Mouse (Mus musculus) embryonic facial prominence, embryonic 15.5 days (tissue): Measurements from ENCODE around the gene Blvra. TPM values are rescaled to one million over a fixed set of nuclear protein-coding genes. Genes with fewer than 3 reads are reported as not detected.

ENCODE experiments used
- microRNA-seq: library from miRNA; unstranded; fragments of <30 nt; microRNA quantifications from one replicate; pipeline ENCODE4, GENCODE M21; 2016; ENCODE audit warnings: borderline number of aligned reads
- polyA plus RNA-seq: library from polyadenylated mRNA; unstranded; fragments of >200 nt; fragmentation: Nextera tagmentation; extraction: Ambion mirVana; gene quantifications from 2 replicates; pipeline ENCODE4 v1.2.1, GENCODE M21; 2015

Gene Blvra
- polyA plus RNA-seq, 1 experiment from 2014 or later = 55.4 TPM

Small RNA genes within 50 kb of the gene (microRNA-seq; reads per million reads assigned to microRNA genes)
- not detected for gene Gm24081

Other genes starting within 250 kb of the Blvra start
- 45.6 and 47.8 TPM in 2 replicates for gene Trpm7, start 194.4 kb upstream of the Blvra start, polyA plus RNA-seq
- gene Sppl2a, start 137.4 kb upstream of the Blvra start, polyA plus RNA-seq = 60.2 and 63.2 TPM in 2 replicates
- gene Ap4e1, start 61.9 kb upstream of the Blvra start, polyA plus RNA-seq = 9.5 and 10.9 TPM in 2 replicates
- 60.2 and 62.2 TPM in 2 replicates for gene Ncaph, start 63.3 kb downstream of the Blvra start, polyA plus RNA-seq
- gene Itpripl1, start 72.8 kb downstream of the Blvra start, polyA plus RNA-seq = 27.2 and 27.4 TPM in 2 replicates
- 1.9 and 2.3 TPM in 2 replicates for gene 1810024B03Rik, start 137.6 kb downstream of the Blvra start, polyA plus RNA-seq
- gene Snrnp200, start 137.7 kb downstream of the Blvra start, polyA plus RNA-seq = 48.1 and 50.0 TPM in 2 replicates
- gene Ciao1, start 177.2 kb downstream of the Blvra start, polyA plus RNA-seq = 65.7 and 73.8 TPM in 2 replicates
- gene Tmem127, start 177.2 kb downstream of the Blvra start, polyA plus RNA-seq = 30.3 and 30.9 TPM in 2 replicates
- gene Stard7, start 199.6 kb downstream of the Blvra start, polyA plus RNA-seq = 63.5 and 67.6 TPM in 2 replicates